Mouse (Mus musculus): ENCODE measurements around the gene Dync1i1. TPM values are rescaled to one million over a fixed set of nuclear protein-coding genes. Genes with fewer than 3 reads are reported as not detected.

The Dync1i1 gene
- polyA plus RNA-seq, 1 experiment from 2014 or later = 0.15 TPM

DNA sequence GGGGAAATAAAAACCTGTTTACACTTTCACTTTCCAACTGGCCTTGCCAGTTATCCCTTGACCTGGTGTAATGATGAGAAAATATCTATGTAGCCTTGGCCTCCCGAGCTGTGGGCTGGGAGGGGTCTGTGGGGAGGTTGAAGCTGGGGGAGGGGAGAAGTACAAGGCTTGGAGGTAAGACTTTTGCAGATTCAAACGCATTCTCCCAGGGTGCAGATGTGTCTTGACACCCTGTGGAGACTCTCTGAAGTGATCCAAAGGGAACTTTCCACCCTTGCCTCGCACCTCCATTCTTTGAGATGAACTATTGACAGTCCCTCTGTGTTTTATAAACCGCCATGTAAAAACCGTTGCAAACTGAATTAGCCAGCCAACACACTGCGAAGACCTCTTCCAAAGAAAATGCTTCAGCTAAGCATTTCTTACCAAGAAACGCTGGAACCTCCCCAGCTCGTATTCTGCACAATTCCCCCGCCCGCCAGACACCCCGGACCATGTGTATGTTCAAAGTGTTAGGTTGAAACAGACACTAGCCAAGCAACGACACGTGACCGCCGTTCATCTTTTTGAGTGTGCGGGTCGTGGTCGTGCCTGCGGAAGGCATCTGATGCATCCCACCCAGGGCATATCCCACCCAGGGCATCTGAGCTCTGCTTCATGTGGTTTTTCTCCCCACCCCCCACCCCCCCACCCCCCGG lies 133.6 kb downstream of the Dync1i1 start:
- Histone ChIP-seq H3K9ac (no peak overlapping the region), H3K4me1 (replicated peaks) (no peaks in the 10 kb centered on the region; the same call in 1 of the 2 replicates), H3K27me3 (no peaks in the 10 kb centered on the region), H3K36me3 (no peaks in the 10 kb centered on the region), H3K4me3 (replicated peaks) (no peak overlapping the region), H3K9me3 (replicated peaks) (no peaks in the 10 kb centered on the region), H3K4me2 (peak overlapping the region; percentile 30), H3K27ac (no peak overlapping the region)
- ATAC-seq (ENCODE audit: low read depth) = 0 out of 2 replicates have a peak, but pooled peaks have one; percentile 23
- DNase-seq = no peak
- 54% methylated on average over 20 of the region's 20 CpGs for WGBS (ENCODE audit: insufficient replicate concordance)

DNA sequence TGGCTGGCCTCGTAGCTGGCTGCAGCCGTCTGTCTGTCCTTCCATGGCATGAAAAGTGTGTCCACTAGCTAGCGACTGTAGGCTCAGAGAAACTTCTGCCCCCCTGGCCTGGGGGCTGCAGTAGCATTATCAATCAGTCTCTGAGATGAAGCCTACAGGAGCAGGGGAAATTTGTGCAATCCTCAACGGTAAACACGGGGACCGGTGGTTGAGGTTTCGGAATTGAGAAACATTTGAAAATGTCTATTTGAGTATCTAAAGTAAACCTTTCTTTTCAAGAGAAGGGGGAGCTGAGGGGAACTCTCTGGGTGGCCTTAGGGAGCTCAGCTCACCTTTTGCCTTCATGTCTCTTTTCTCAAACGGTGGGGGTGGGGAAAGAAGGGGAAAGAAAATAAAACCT lies 134.2 kb downstream of the Dync1i1 start:
- Histone ChIP-seq H3K27ac (no peak overlapping the region), H3K4me2 (peak overlapping the region; percentile 30), H3K27me3 (no peaks in the 10 kb centered on the region), H3K4me3 (replicated peaks) (no peak overlapping the region), H3K9me3 (replicated peaks) (no peaks in the 10 kb centered on the region), H3K9ac (no peak overlapping the region), H3K4me1 (replicated peaks) (no peaks in the 10 kb centered on the region; the same call in 1 of the 2 replicates), H3K36me3 (no peaks in the 10 kb centered on the region)
- ATAC-seq (ENCODE audit: low read depth) (peak; percentile 70), DNase-seq (no peak)
- 48% methylated on average over 8 of the region's 8 CpGs for whole genome bisulfite sequencing (ENCODE audit: insufficient replicate concordance)

DNA sequence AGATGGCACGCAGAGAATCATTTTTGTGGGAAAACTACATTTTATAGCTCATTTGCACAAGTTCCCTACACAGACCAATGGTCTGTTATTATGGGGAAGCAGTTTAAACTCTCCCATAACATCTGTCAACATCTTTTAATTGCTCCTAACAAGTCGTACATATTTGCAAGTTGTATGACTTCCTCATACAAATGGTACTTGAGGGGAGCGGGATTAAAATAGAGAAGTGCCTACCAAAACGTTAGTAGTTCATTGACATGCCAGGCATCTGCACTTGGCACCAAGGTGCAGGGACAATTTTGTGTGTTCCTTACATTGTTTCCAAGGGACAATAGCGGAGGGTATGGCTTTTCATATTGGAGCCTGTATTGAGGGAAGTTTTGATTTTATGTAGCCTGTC lies 140.7 kb downstream of the Dync1i1 start:
- H3K9ac ChIP-seq = no peak overlapping the region
- H3K4me2 ChIP-seq = no peak overlapping the region
- no peak overlapping the region for H3K27ac ChIP-seq
- no peaks in the 10 kb centered on the region for H3K9me3 ChIP-seq (replicated peaks)
- no peaks in the 10 kb centered on the region for H3K27me3 ChIP-seq
- H3K4me1 ChIP-seq (replicated peaks) = no peaks in the 10 kb centered on the region
- 52% methylated on average over 5 of the region's 5 CpGs for WGBS (ENCODE audit: insufficient replicate concordance)
- no peaks in the 10 kb centered on the region for H3K36me3 ChIP-seq
- ATAC-seq (ENCODE audit: low read depth) (no peak), DNase-seq (no peak)
- H3K4me3 ChIP-seq (replicated peaks) = no peak overlapping the region

DNA sequence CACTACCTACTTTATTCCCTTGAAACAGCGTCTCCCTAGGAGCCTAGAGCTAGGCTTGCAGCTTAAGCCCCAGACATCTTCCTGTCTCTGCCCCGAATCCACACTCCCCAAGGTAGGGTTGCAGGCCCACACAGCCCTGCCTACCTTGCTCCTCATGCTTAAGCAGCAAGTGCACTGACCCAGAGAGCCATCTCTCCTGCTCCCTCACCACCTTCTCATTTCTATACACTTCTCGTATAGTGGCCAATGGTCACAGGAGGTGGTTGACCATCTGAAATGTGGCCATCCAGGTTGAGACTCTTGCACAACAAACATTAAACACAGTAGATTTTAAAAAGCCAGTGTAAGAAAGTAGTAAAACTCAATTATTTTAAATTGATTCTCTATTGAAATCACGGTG lies 141.8 kb downstream of the Dync1i1 start:
- WGBS (ENCODE audit: insufficient replicate concordance) = 78% methylated on average over 4 of the region's 4 CpGs
- no peak for DNase-seq
- Histone ChIP-seq H3K9ac (no peak overlapping the region), H3K9me3 (replicated peaks) (no peaks in the 10 kb centered on the region), H3K27me3 (no peaks in the 10 kb centered on the region), H3K27ac (no peak overlapping the region), H3K4me3 (replicated peaks) (no peak overlapping the region), H3K4me1 (replicated peaks) (no peaks in the 10 kb centered on the region), H3K4me2 (no peak overlapping the region), H3K36me3 (no peaks in the 10 kb centered on the region)
- no peak for ATAC-seq (ENCODE audit: low read depth)

DNA sequence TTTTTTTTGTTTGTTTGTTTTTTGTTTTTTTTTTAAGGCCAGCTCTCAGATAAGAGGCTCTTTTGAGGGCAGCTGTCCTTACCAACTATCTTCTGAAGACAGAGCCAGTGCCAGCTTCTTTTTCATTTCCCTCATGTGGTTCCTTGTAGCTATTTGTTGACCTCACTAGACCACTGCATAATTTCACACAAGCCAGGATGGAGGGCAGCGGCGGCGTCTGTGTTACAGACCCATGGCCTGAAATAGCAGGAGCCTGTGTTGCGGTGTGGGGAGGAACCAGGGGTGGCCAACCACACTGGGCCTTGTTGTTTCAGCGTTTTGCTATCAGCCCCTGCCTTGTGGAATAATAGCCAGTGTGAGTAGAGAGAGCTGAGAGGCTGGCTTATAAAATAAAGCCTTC lies 145.6 kb downstream of the Dync1i1 start:
- Histone ChIP-seq H3K27me3 (no peaks in the 10 kb centered on the region), H3K4me1 (replicated peaks) (no peaks in the 10 kb centered on the region)

DNA sequence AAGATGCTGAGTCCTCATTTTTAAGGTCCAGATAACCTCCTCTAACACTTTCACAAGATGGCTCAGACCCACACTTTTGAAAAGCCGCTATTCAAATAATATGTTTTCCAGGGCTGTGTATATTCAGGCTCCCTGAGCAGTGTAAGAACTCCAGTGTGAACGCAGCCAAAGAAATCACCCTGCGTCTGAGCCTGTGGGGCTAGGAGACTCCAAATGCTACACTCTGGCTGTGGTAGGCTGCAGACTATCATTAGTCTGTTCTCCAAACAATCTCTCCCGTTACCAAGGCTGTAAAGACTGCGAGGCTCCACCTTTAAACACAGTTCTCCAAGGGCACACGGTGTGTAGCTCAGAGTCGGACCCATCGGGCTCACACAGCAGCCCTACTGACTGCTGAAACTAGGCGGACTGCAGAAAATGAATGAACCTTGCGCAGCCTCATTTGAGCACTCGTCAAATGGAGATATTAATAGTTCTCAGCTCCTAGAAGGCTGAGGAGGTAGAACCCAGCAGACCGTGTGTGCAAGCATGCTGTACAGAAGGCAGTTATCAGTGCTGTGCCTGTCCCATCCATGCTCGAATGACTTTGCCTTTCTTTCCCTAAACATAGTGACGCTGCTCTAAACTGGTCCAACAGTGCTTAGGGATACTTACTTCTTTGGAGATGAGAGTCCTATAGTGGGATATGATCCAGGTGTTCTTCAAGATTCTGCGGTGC lies 146.3 kb downstream of the Dync1i1 start:
- Histone ChIP-seq H3K27me3 (no peaks in the 10 kb centered on the region), H3K4me2 (no peak overlapping the region), H3K9me3 (replicated peaks) (no peaks in the 10 kb centered on the region), H3K27ac (no peak overlapping the region), H3K9ac (no peak overlapping the region), H3K4me3 (replicated peaks) (no peak overlapping the region), H3K4me1 (replicated peaks) (no peaks in the 10 kb centered on the region), H3K36me3 (no peaks in the 10 kb centered on the region)
- no peak for DNase-seq
- 62% methylated on average over 15 of the region's 15 CpGs for WGBS (ENCODE audit: insufficient replicate concordance)
- ATAC-seq (ENCODE audit: low read depth) = no peak

More for the DNA sequence above, 145.6 kb downstream of the Dync1i1 start:
- Histone ChIP-seq H3K4me2 (no peak overlapping the region), H3K4me3 (replicated peaks) (no peak overlapping the region), H3K9ac (no peak overlapping the region), H3K9me3 (replicated peaks) (no peaks in the 10 kb centered on the region), H3K36me3 (no peaks in the 10 kb centered on the region), H3K27ac (no peak overlapping the region)
- WGBS (ENCODE audit: insufficient replicate concordance) = 59% methylated on average over 5 of the region's 5 CpGs
- DNase-seq (no peak), ATAC-seq (ENCODE audit: low read depth) (no peak)

DNA sequence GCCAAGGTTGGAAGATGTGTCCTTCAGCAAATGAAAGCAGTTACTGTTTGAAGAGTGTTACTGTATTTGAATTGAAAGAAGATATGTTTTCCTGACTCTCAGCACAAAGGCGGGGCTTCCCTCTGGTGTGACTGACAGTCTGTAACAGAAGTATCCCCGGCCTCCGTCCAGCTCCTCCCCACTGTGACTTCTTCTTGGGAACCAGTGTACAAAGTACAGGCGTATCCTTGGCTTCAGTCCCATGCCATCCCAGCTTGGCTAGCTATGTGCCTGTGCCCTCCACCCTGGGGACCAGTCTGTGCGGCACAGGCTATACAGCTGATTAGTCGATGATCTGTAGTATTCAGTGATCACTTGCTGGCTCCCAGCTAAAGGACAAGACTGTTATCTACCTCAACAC lies 163.9 kb downstream of the Dync1i1 start:
- DNase-seq (no peak), ATAC-seq (ENCODE audit: low read depth) (no peak)
- H3K27ac ChIP-seq = no peak overlapping the region
- H3K4me2 ChIP-seq = no peak overlapping the region
- H3K4me1 ChIP-seq (replicated peaks) = no peaks in the 10 kb centered on the region
- no peak overlapping the region for H3K4me3 ChIP-seq (replicated peaks)
- no peaks in the 10 kb centered on the region for H3K9me3 ChIP-seq (replicated peaks)
- 69% methylated on average over 6 of the region's 6 CpGs for WGBS (ENCODE audit: insufficient replicate concordance)
- no peak overlapping the region for H3K9ac ChIP-seq
- H3K36me3 ChIP-seq = no peaks in the 10 kb centered on the region
- no peaks in the 10 kb centered on the region for H3K27me3 ChIP-seq

DNA sequence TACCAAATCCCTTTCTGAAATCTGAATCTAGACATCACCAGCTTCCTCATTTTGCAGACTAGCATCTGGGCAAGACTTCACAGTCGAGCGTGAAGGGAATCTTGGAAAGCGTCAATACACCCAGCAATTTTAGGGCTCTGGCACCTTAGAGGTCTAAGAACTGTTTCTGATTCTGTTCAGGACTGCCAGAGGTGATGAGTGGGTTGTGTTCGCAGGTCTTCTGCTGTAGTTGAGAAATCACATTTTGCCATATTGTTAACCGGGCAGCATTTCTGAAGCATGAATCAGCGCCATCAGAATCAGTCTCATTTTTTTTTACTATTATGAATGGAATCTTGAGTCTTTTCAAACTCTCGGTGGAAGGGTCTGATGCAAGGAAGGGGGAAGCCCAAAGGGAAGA lies 185.9 kb downstream of the Dync1i1 start:
- no peak overlapping the region for H3K4me2 ChIP-seq
- no peak overlapping the region for H3K9ac ChIP-seq
- H3K4me3 ChIP-seq (replicated peaks) = no peak overlapping the region
- no peaks in the 10 kb centered on the region for H3K9me3 ChIP-seq (replicated peaks)
- no peaks in the 10 kb centered on the region for H3K27me3 ChIP-seq
- ATAC-seq (ENCODE audit: low read depth) (no peak), DNase-seq (no peak)
- H3K27ac ChIP-seq = no peak overlapping the region
- no peaks in the 10 kb centered on the region for H3K36me3 ChIP-seq
- H3K4me1 ChIP-seq (replicated peaks) = no peaks in the 10 kb centered on the region
- 68% methylated on average over 7 of the region's 7 CpGs for WGBS (ENCODE audit: insufficient replicate concordance)

DNA sequence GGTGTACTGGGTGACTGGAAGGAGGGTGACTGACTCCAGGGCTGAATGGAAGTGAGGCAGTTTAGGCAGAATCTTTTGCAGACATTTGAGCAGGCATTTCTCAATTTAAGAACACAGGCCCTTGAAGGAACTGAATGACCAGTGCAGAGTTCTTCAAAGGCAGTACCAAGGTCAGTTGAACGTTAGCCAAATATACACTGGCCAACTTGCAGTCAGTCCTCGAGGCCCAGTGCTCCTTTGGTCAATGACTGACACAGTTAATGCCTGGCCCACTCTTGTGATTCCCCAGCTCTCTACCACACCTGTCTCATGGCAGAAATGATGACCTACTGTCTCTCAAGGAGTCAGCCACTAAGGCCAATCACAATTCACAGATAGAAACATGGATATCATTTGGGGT lies 189.6 kb downstream of the Dync1i1 start:
- H3K36me3 ChIP-seq = no peaks in the 10 kb centered on the region
- H3K27me3 ChIP-seq = no peaks in the 10 kb centered on the region
- no peak for DNase-seq
- H3K27ac ChIP-seq = no peak overlapping the region
- no peak overlapping the region for H3K9ac ChIP-seq
- WGBS (ENCODE audit: insufficient replicate concordance) = 43% methylated on average over 2 of the region's 2 CpGs
- no peak overlapping the region for H3K4me2 ChIP-seq
- no peaks in the 10 kb centered on the region for H3K4me1 ChIP-seq (replicated peaks)
- H3K9me3 ChIP-seq (replicated peaks) = no peaks in the 10 kb centered on the region
- no peak for ATAC-seq (ENCODE audit: low read depth)
- no peak overlapping the region for H3K4me3 ChIP-seq (replicated peaks)

DNA sequence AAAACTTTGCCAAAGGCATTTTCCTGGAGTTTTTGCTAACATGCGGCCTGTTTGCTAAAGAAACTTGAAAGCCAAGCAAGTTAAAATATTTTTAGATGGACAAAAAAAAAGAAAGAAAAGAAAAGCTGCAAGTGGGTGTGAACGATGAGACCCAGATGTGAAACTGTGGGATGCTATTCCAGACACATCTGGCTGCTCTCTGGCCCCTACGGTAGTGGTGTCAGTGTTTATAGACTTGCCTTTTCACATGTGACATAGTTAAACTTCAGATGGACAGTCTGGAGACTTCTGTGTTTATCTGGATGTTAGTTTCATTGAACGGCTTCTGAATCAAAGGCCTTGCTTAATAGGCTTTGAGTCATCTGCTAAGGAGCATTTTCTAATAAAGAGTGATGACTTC lies 195.2 kb downstream of the Dync1i1 start:
- ATAC-seq (ENCODE audit: low read depth) = no peak
- Histone ChIP-seq H3K27ac (no peak overlapping the region), H3K4me3 (replicated peaks) (no peak overlapping the region), H3K9me3 (replicated peaks) (no peaks in the 10 kb centered on the region), H3K9ac (no peak overlapping the region), H3K36me3 (no peaks in the 10 kb centered on the region), H3K27me3 (no peaks in the 10 kb centered on the region), H3K4me1 (replicated peaks) (no peaks in the 10 kb centered on the region), H3K4me2 (no peak overlapping the region)
- WGBS (ENCODE audit: insufficient replicate concordance) = 60% methylated on average over 4 of the region's 4 CpGs
- no peak for DNase-seq

DNA sequence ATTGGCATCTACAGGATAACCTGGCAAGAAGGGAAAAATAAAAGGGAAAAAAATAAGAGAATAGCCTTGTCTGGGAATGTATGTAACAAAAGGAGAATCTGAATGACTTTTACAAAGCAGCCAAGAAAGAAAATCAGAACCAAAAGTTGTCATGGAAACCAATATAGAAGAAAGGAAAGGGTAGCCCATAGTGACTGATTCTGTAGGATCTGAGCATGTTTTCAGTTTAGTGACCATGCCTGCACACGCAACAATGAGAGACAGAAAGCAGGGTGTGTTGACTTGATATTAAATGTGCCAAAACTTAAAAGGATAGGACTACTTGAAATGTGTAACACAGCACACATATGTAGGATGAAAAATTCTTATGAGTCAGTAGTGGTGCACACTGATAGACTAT lies 197.2 kb downstream of the Dync1i1 start:
- ATAC-seq (ENCODE audit: low read depth) (no peak), DNase-seq (no peak)
- Histone ChIP-seq H3K4me1 (replicated peaks) (no peaks in the 10 kb centered on the region), H3K36me3 (no peaks in the 10 kb centered on the region), H3K9me3 (replicated peaks) (no peaks in the 10 kb centered on the region), H3K4me3 (replicated peaks) (no peak overlapping the region), H3K9ac (no peak overlapping the region), H3K4me2 (no peak overlapping the region), H3K27me3 (no peaks in the 10 kb centered on the region), H3K27ac (no peak overlapping the region)
- 69% methylated on average over 1 of the region's 1 CpGs for WGBS (ENCODE audit: insufficient replicate concordance)

DNA sequence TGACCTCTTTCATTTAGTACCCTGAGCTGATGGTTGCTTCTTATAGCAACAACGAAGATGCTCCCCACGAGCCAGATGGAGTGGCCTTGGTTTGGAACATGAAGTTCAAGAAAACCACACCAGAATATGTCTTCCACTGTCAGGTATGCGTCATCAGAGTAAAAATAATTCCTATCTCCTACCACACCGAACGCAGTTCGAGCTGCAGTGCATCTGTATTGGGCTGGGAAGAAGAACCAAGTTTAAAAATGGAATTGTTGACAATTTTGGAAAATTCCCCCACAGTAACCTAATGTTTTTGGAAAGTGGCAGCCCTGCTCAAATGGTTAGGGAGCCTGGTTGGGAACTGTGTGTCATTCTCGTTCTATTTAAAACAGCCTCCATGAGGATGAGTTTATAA lies 197.7 kb downstream of the Dync1i1 start:
- Histone ChIP-seq H3K27me3 (no peaks in the 10 kb centered on the region), H3K4me3 (replicated peaks) (no peak overlapping the region), H3K9me3 (replicated peaks) (no peaks in the 10 kb centered on the region), H3K4me2 (no peak overlapping the region), H3K9ac (no peak overlapping the region), H3K27ac (no peak overlapping the region), H3K4me1 (replicated peaks) (no peaks in the 10 kb centered on the region), H3K36me3 (no peaks in the 10 kb centered on the region)
- WGBS (ENCODE audit: insufficient replicate concordance) = 61% methylated on average over 7 of the region's 7 CpGs
- no peak for DNase-seq
- ATAC-seq (ENCODE audit: low read depth) = no peak

All from liver, embryonic 13.5 days (tissue).